Mouse (Mus musculus) intestine, postnatal 0 days (tissue): Measurements from ENCODE around the gene Gtf2ird1. TPM values are rescaled to one million over a fixed set of nuclear protein-coding genes. Genes with fewer than 3 reads are reported as not detected.

Source experiments
- ATAC-seq: fragments of 200-750 bp; cut with Nextera tagmentation; 2 replicates; pipeline ENCODE4 v1.8.0; 2017; ENCODE audit warnings: mild to moderate bottlenecking, moderate TSS enrichment, moderate library complexity
- H3K27ac ChIP-seq: fragments of 300-500 bp; sonication (generic); 2 replicates; pipeline ENCODE4 v1.5.1; 2014; ENCODE audit warnings: mild to moderate bottlenecking, low read depth, low read length, moderate library complexity
- H3K27me3 ChIP-seq: fragments of 300-500 bp; sonication (generic); replicated peaks from 2 replicates; pipeline ENCODE4 v1.6.1; 2014; ENCODE audit warnings: low read length, mixed read lengths; ENCODE audit not compliant: control insufficient read depth, insufficient read depth
- H3K36me3 ChIP-seq: fragments of 300-500 bp; sonication (generic); 2 replicates; pipeline ENCODE4 v1.6.1; 2014; ENCODE audit warnings: mild to moderate bottlenecking, moderate library complexity; ENCODE audit not compliant: control insufficient read depth, insufficient read depth
- H3K4me1 ChIP-seq: fragments of 300-500 bp; sonication (generic); replicated peaks from 2 replicates; pipeline ENCODE4 v1.6.1; 2014; ENCODE audit warnings: antibody characterized with exemption, low read length, mixed read lengths; ENCODE audit not compliant: control insufficient read depth, insufficient read depth
- H3K4me2 ChIP-seq: fragments of 300-500 bp; sonication (generic); replicated peaks from 2 replicates; pipeline ENCODE4 v1.6.1; 2014; ENCODE audit warnings: low read depth, mild to moderate bottlenecking, moderate library complexity
- H3K4me3 ChIP-seq: fragments of 300-500 bp; sonication (generic); 2 replicates; pipeline ENCODE4 v1.5.1; 2014; ENCODE audit warnings: low read depth, low read length
- H3K9ac ChIP-seq: fragments of 300-500 bp; sonication (generic); 2 replicates; pipeline ENCODE4 v1.6.1; 2014; ENCODE audit warnings: mild to moderate bottlenecking, low read depth, low read length
- H3K9me3 ChIP-seq: fragments of 300-500 bp; sonication (generic); 2 replicates; pipeline ENCODE4 v1.6.1; 2016; ENCODE audit warnings: mixed run types; ENCODE audit not compliant: control insufficient read depth
- CTCF ChIP-seq: sonication (generic); IDR thresholded peaks from 2 replicates; pipeline ENCODE4 v1.5.1; 2016; ENCODE audit warnings: low read depth, mild to moderate bottlenecking, control low read depth, antibody characterized with exemption, moderate library complexity
- WGBS: fragments of 180-500 bp; shearing (Covaris S2); extraction: QIAGEN DNeasy Blood & Tissue Kit; methylation state at CpG from one replicate; pipeline ENCODE4 v1.1.7; 2014; 5-methylcytosine and 5-hydroxymethylcytosine counted together
- microRNA-seq: library from miRNA; unstranded; fragments of <30 nt; microRNA quantifications from one replicate; pipeline ENCODE4, GENCODE M21; 2016
- polyA plus RNA-seq: library from polyadenylated mRNA; unstranded; fragments of >200 nt; fragmentation: Nextera tagmentation; extraction: Ambion mirVana; gene quantifications from 2 replicates; pipeline ENCODE4 v1.2.1, GENCODE M21; 2015

The Gtf2ird1 gene
- polyA plus RNA-seq, 1 experiment from 2014 or later: 46.8 TPM

GRCm38 (mm10) chr5:134310201-134310600 is 146.3 kb downstream of the Gtf2ird1 start:
- Histone ChIP-seq H3K4me2 (no peak overlapping the region), H3K9me3 (no peaks in the 10 kb centered on the region), H3K36me3 (peaks cover 23% of the 10 kb centered on the region), H3K27me3 (no peaks in the 10 kb centered on the region), H3K4me1 (no peaks in the 10 kb centered on the region), H3K27ac (no peak overlapping the region), H3K4me3 (no peak overlapping the region), H3K9ac (no peak overlapping the region)
- 94% methylated on average over 9 of the region's 9 CpGs for WGBS
- ATAC-seq: no peak
- no peak for TF ChIP-seq CTCF

- WGBS: 100% methylated on average over 1 of the region's 1 CpGs
- peaks cover 29% of the 10 kb centered on the region for H3K36me3 ChIP-seq
- no peaks in the 10 kb centered on the region for H3K4me1 ChIP-seq
- no peaks in the 10 kb centered on the region for H3K27me3 ChIP-seq
- no peak for TF ChIP-seq CTCF
- no peak overlapping the region for H3K9ac ChIP-seq
- H3K4me3 ChIP-seq: no peak overlapping the region
- no peak for ATAC-seq
- no peaks in the 10 kb centered on the region for H3K9me3 ChIP-seq
- H3K4me2 ChIP-seq: no peak overlapping the region
- H3K27ac ChIP-seq: no peak overlapping the region
Measured at GRCm38 (mm10) chr5:134309345-134309744, 147.2 kb downstream of the Gtf2ird1 start.

Small RNAs within 50 kb of the gene (microRNA-seq; reads per million reads assigned to microRNA genes)
- gene Gm26340 (not detected), gene Mir3965 (not detected)

Other genes starting within 250 kb of the Gtf2ird1 start
- 2.1 TPM in 2 replicates for gene Ncf1, start 227.1 kb downstream of the Gtf2ird1 start, polyA plus RNA-seq
- 53.4 and 62.6 TPM in 2 replicates for gene Gtf2i, start 142.0 kb downstream of the Gtf2ird1 start, polyA plus RNA-seq
- 2.6 and 3.1 TPM in 2 replicates for gene Clip2, start 95.7 kb upstream of the Gtf2ird1 start, polyA plus RNA-seq
- gene Syna, start 103.5 kb upstream of the Gtf2ird1 start, polyA plus RNA-seq: 0.13 and 0.25 TPM in 2 replicates
- 88.6 and 93.2 TPM in 2 replicates for gene Rfc2, start 124.7 kb upstream of the Gtf2ird1 start, polyA plus RNA-seq
- gene Lat2, start 158.3 kb upstream of the Gtf2ird1 start, polyA plus RNA-seq: 1.3 and 1.4 TPM in 2 replicates
- 217 and 232 TPM in 2 replicates for gene Eif4h, start 182.8 kb upstream of the Gtf2ird1 start, polyA plus RNA-seq
- gene Limk1, start 231.9 kb upstream of the Gtf2ird1 start, polyA plus RNA-seq: 1.7 and 1.8 TPM in 2 replicates